Mouse (Mus musculus): Measurements from ENCODE around the gene Vmn1r30.

The Vmn1r30 gene

GRCm38 (mm10) chr6:58443285-58443684 is at the start of gene Vmn1r30:
Vmn1r30 (minus strand) TSS chr6:58443385.
- no peak for DNase-seq

GRCm38 (mm10) chr6:58475230-58475629 is 32.0 kb upstream of the Vmn1r30 start, which contains the start of gene Vmn1r31:
Vmn1r31 (minus strand) TSS chr6:58475330.
- no peak for DNase-seq

Measured in thymus, postnatal 36 days (tissue).